Mouse (Mus musculus): ENCODE results near the gene Apaf1. TPM values are rescaled to one million over a fixed set of nuclear protein-coding genes. Genes with fewer than 3 reads are reported as not detected.

Apaf1 gene
- 15.9 and 20.0 TPM in 2 replicates for polyA plus RNA-seq (2014; fragmentation: Nextera tagmentation; extraction: Ambion mirVana)

- ATAC-seq (replicated peaks; ENCODE audit: low FRiP score) (peak; percentile 91), DNase-seq (ENCODE audit: low spot score) (peak; percentile 100)
- no peaks in the 10 kb centered on the region for H3K9me3 ChIP-seq (ENCODE audit: control insufficient read depth, low read length)
- no peaks in the 10 kb centered on the region for H3K27me3 ChIP-seq (replicated peaks; ENCODE audit: control insufficient read depth, insufficient read depth, low read length)
- H3K27ac ChIP-seq (ENCODE audit: low read depth, low read length), result peak within 1 kb of the TSS; percentile 88
- H3K4me3 ChIP-seq (ENCODE audit: low read depth, low read length), result peak within 1 kb of the TSS; percentile 96
- peak within 1 kb of the TSS; percentile 91 for H3K4me2 ChIP-seq
- under 1% methylated on average over 85 of the region's 87 CpGs for WGBS
- peak within 1 kb of the TSS; percentile 86 for H3K9ac ChIP-seq (ENCODE audit: low read depth, low read length)
- no peaks in the 10 kb centered on the region for H3K4me1 ChIP-seq (replicated peaks; ENCODE audit: control insufficient read depth, insufficient read depth, low read length)
- peaks cover 5% of the 10 kb centered on the region; the same call in 1 of the 2 replicates for H3K36me3 ChIP-seq (ENCODE audit: control insufficient read depth, insufficient read depth, low read length)
Measured at GRCm38 (mm10) chr10:91082550-91083392, at the start of gene Apaf1, which contains the start of gene Ikbip. Apaf1 (minus strand) TSS chr10:91082770. Ikbip (plus strand) TSS chr10:91082940.

DNA sequence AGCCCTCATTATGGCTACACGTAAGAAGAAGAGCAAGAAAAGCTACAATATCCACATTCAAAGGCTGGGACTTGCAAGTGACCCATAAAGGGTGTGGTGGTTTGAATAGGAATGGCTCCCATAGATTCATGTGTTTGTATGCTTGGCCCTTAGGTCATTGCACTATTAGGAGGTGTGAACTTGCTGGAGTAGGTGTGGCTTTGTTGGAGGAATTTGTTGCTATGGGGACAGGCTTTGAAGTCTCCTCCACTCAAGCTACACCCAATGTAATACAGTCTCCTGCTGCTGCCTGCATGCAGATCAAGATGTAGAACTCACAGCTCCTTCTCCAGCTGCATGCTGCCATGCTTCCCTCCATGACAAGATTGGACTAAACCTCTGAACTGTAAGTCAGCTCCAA, 49.0 kb upstream of the Apaf1 start:
- no peak overlapping the region for H3K27ac ChIP-seq (ENCODE audit: low read depth, low read length)
- H3K4me3 ChIP-seq (ENCODE audit: low read depth, low read length), result no peak overlapping the region
- ATAC-seq (replicated peaks; ENCODE audit: low FRiP score) (no peak), DNase-seq (ENCODE audit: low spot score) (no peak)
- 78% methylated on average over 1 of the region's 1 CpGs for WGBS
- no peak overlapping the region for H3K9ac ChIP-seq (ENCODE audit: low read depth, low read length)
- no peak overlapping the region for H3K4me2 ChIP-seq
- H3K9me3 ChIP-seq (ENCODE audit: control insufficient read depth, low read length), result no peaks in the 10 kb centered on the region
- peaks cover 6% of the 10 kb centered on the region; the same call in 1 of the 2 replicates for H3K4me1 ChIP-seq (replicated peaks; ENCODE audit: control insufficient read depth, insufficient read depth, low read length)
- H3K36me3 ChIP-seq (ENCODE audit: control insufficient read depth, insufficient read depth, low read length), result no peaks in the 10 kb centered on the region
- H3K27me3 ChIP-seq (replicated peaks; ENCODE audit: control insufficient read depth, insufficient read depth, low read length), result no peaks in the 10 kb centered on the region

DNA sequence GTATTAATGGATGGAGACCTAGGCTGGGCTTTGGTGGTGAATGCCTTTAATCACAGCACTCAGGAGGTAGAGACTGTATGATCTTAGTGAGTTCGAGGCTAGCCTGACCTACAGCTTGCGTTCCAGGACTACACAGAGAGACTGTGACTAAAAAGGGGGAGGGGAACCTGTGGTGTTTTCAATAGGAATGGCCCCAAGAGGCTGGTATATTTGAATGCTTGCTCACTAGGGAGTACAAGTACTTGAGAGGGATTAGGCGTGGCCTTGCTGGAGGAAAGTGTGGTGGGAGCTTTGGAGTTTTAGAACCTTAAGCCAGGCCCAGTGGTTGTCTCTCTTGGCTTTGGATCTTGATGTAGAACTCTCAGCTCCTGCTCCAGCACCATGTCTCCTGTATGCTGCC, 48.2 kb upstream of the Apaf1 start:
- 83% methylated on average over 3 of the region's 3 CpGs for WGBS
- Histone ChIP-seq H3K9me3 (ENCODE audit: control insufficient read depth, low read length) (no peaks in the 10 kb centered on the region), H3K4me3 (ENCODE audit: low read depth, low read length) (no peak overlapping the region), H3K4me1 (replicated peaks; ENCODE audit: control insufficient read depth, insufficient read depth, low read length) (peaks cover 6% of the 10 kb centered on the region; the same call in 1 of the 2 replicates), H3K9ac (ENCODE audit: low read depth, low read length) (no peak overlapping the region), H3K27me3 (replicated peaks; ENCODE audit: control insufficient read depth, insufficient read depth, low read length) (no peaks in the 10 kb centered on the region), H3K4me2 (no peak overlapping the region), H3K27ac (ENCODE audit: low read depth, low read length) (no peak overlapping the region), H3K36me3 (ENCODE audit: control insufficient read depth, insufficient read depth, low read length) (no peaks in the 10 kb centered on the region)
- ATAC-seq (replicated peaks; ENCODE audit: low FRiP score), result no peak
- DNase-seq (ENCODE audit: low spot score), result no peak

GRCm38 (mm10) chr10:91128551-91129160, 46.1 kb upstream of the Apaf1 start:
- Histone ChIP-seq H3K27me3 (replicated peaks; ENCODE audit: control insufficient read depth, insufficient read depth, low read length) (no peaks in the 10 kb centered on the region), H3K4me3 (ENCODE audit: low read depth, low read length) (no peak overlapping the region), H3K36me3 (ENCODE audit: control insufficient read depth, insufficient read depth, low read length) (no peaks in the 10 kb centered on the region), H3K9me3 (ENCODE audit: control insufficient read depth, low read length) (no peaks in the 10 kb centered on the region), H3K9ac (ENCODE audit: low read depth, low read length) (no peak overlapping the region), H3K4me1 (replicated peaks; ENCODE audit: control insufficient read depth, insufficient read depth, low read length) (peaks cover 10% of the 10 kb centered on the region), H3K4me2 (no peak overlapping the region), H3K27ac (ENCODE audit: low read depth, low read length) (no peak overlapping the region)
- ATAC-seq (replicated peaks; ENCODE audit: low FRiP score) (no peak), DNase-seq (ENCODE audit: low spot score) (no peak)
- 81% methylated on average over 1 of the region's 1 CpGs for WGBS

DNA sequence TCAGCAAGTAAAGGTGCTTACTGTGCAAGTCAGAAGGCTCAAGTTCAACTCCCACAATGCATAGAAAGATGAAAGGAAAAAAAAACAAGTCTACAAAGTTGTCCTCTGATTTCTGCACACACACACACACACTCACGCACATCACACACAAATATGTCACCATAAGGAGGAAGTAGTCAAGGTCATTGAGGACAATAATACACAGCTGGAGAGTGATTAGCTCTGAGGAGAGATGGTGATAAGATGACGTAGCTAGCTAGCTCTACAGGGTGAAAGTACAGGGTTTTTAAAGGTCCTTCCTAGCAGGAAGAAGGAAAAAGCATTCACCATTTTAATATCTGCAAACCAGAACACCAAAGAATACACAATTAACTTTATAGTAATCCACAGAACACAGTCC, 44.8 kb upstream of the Apaf1 start:
- no peaks in the 10 kb centered on the region for H3K27me3 ChIP-seq (replicated peaks; ENCODE audit: control insufficient read depth, insufficient read depth, low read length)
- WGBS, result 51% methylated on average over 2 of the region's 2 CpGs
- H3K27ac ChIP-seq (ENCODE audit: low read depth, low read length), result no peak overlapping the region
- no peaks in the 10 kb centered on the region for H3K36me3 ChIP-seq (ENCODE audit: control insufficient read depth, insufficient read depth, low read length)
- H3K4me2 ChIP-seq, result no peak overlapping the region
- peaks cover 10% of the 10 kb centered on the region for H3K4me1 ChIP-seq (replicated peaks; ENCODE audit: control insufficient read depth, insufficient read depth, low read length)
- no peak overlapping the region for H3K4me3 ChIP-seq (ENCODE audit: low read depth, low read length)
- DNase-seq (ENCODE audit: low spot score), result no peak
- ATAC-seq (replicated peaks; ENCODE audit: low FRiP score), result no peak
- H3K9me3 ChIP-seq (ENCODE audit: control insufficient read depth, low read length), result no peaks in the 10 kb centered on the region
- H3K9ac ChIP-seq (ENCODE audit: low read depth, low read length), result no peak overlapping the region

DNA sequence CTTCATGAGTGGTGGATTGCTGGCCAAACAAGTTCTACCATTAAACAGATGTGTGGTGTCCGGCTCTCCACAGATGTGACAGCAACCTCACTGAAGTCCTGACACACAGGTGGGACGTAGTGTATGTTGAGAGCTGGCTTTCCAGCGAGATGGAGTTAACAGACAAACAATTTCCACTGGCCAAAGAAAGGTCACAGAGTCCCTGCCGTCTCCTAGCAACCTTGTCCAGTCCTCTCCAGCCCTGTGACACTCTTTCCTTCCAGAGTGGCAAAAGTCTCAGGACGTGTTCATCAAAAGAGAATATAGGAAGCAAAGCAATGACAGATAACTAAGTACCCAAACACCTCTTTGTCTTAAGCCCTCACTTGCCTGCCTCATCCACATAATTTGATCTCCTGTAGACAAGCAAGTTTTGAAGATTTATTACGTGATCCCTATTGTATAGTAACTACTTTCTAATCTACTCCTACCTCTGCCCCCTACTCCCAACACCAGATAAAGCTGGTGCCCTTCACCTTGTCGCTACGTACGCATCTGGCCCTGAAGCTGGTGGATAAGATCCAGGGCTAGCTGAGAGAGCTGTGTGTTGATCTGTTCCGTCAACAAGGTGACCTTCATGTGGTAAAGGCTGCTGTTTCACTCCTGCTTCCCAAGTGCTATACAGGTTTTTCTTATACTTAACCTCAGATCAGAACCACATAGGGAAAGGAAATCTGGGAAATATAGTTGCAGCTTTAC, 44.2 kb upstream of the Apaf1 start:
- Histone ChIP-seq H3K36me3 (ENCODE audit: control insufficient read depth, insufficient read depth, low read length) (peaks cover 3% of the 10 kb centered on the region), H3K9ac (ENCODE audit: low read depth, low read length) (no peak overlapping the region), H3K4me2 (no peak overlapping the region), H3K4me3 (ENCODE audit: low read depth, low read length) (no peak overlapping the region), H3K9me3 (ENCODE audit: control insufficient read depth, low read length) (no peaks in the 10 kb centered on the region), H3K4me1 (replicated peaks; ENCODE audit: control insufficient read depth, insufficient read depth, low read length) (peaks cover 13% of the 10 kb centered on the region), H3K27ac (ENCODE audit: low read depth, low read length) (no peak overlapping the region; the same call in 1 of the 2 replicates), H3K27me3 (replicated peaks; ENCODE audit: control insufficient read depth, insufficient read depth, low read length) (no peaks in the 10 kb centered on the region)
- ATAC-seq (replicated peaks; ENCODE audit: low FRiP score), result no peak
- WGBS, result 62% methylated on average over 10 of the region's 10 CpGs
- DNase-seq (ENCODE audit: low spot score), result no peak

DNA sequence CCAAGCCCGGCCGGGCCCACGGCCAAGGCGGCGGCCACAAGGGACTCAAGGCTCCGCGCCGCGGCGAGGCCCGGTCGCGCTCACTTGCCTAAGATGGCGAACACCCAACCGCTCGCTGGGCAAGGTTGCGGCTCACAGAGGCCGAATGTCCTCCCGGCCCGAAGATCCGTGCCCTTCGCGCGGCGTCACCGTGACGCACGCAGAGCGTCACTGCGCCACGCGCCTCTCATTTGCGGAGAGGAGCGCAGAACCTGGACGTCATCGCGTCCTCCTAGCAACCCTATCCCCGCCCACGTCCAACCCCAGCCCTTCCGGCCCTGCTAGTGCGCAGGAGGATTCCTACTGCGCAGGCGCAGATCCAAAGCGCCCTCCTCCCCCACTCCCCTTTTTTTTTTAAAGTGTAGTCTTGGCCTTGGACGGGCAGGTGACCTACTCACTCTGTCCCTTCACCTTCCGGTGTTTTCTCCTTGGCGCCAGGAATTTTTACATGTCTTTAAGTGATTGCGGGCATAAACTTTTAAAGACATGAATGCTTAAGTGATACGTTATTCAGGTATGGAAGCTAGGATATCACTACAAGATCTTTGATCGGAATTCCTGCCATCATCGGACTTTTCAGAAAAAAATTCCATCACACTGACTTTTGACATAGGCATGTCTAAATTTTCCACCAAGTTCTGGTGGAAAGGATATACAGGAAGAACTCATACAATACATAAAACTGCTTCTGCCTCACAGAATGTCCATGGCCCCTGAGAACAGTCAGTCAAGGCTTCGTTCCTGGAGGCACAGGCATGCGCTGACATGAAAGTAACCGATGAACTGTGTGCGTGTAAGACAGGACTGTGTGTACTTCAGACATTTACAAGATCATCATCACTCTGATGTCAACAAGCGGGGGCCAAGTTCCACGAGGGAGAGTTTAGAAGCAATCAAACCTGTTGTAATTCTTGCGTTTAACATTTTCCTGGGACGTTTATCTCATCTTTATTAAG, 41.6 kb upstream of the Apaf1 start, which contains the start of gene Slc25a3:
Gene Slc25a3 (minus strand): TSS at position 232 of the 995 bp plus-strand sequence.
- H3K4me3 ChIP-seq (ENCODE audit: low read depth, low read length), result peak within 1 kb of the TSS; percentile 98
- peak; percentile 98 for ATAC-seq (replicated peaks; ENCODE audit: low FRiP score)
- WGBS, result 12% methylated on average over 59 of the region's 59 CpGs

More for the DNA sequence above, 41.6 kb upstream of the Apaf1 start, which contains the start of gene Slc25a3:
- Histone ChIP-seq H3K27me3 (replicated peaks; ENCODE audit: control insufficient read depth, insufficient read depth, low read length) (no peaks in the 10 kb centered on the region), H3K4me1 (replicated peaks; ENCODE audit: control insufficient read depth, insufficient read depth, low read length) (peaks cover 19% of the 10 kb centered on the region), H3K9ac (ENCODE audit: low read depth, low read length) (peak within 1 kb of the TSS; percentile 97), H3K27ac (ENCODE audit: low read depth, low read length) (peak within 1 kb of the TSS; percentile 90), H3K9me3 (ENCODE audit: control insufficient read depth, low read length) (no peaks in the 10 kb centered on the region), H3K36me3 (ENCODE audit: control insufficient read depth, insufficient read depth, low read length) (peaks cover 24% of the 10 kb centered on the region), H3K4me2 (peak within 1 kb of the TSS; percentile 82)
- DNase-seq (ENCODE audit: low spot score), result peak; percentile 95

Measured in liver, embryonic 11.5 days (tissue).